Mouse (Mus musculus) brain, embryonic 14.5 days (tissue): ENCODE results near the gene Dnase1l3.

Experiments
- CTCF ChIP-seq: fragments of 200-500 bp; IDR thresholded peaks from 2 replicates; pipeline ENCODE4 v1.5.1; 2012; ENCODE audit warnings: inconsistent platforms, mild to moderate bottlenecking, moderate library complexity, borderline replicate concordance; ENCODE audit not compliant: insufficient read depth, insufficient read length; ENCODE audit errors: extremely low read depth
- POLR2A ChIP-seq: fragments of 200-500 bp; IDR thresholded peaks from 2 replicates; pipeline ENCODE4 v1.6.1; 2012; ENCODE audit warnings: mild to moderate bottlenecking, inconsistent platforms, borderline replicate concordance; ENCODE audit not compliant: poor library complexity, insufficient read depth, insufficient read length, severe bottlenecking; ENCODE audit errors: extremely low read depth

GRCm38 (mm10) chr14:8024936-8025335 is 30.6 kb upstream of the Dnase1l3 start:
- TF ChIP-seq CTCF (no peak), POLR2A (no peak)
